Mouse (Mus musculus) midbrain, embryonic 13.5 days (tissue): ENCODE results near the gene Tbkbp1. TPM values are rescaled to one million over a fixed set of nuclear protein-coding genes. Genes with fewer than 3 reads are reported as not detected.
A peak's percentile ranks its signal among the peaks of the same experiment; 100 is the strongest.

Experiments used
- ATAC-seq: fragments of 200-750 bp; cut with Nextera tagmentation; 2 replicates; pipeline ENCODE4 v1.8.0; 2017; ENCODE audit warnings: mild to moderate bottlenecking, moderate TSS enrichment, moderate library complexity
- H3K27ac ChIP-seq: fragments of 300-500 bp; sonication (generic); 2 replicates; pipeline ENCODE4 v1.5.1; 2015; ENCODE audit warnings: inconsistent platforms, mild to moderate bottlenecking, moderate library complexity
- H3K27me3 ChIP-seq: fragments of 300-500 bp; sonication (generic); 2 replicates; pipeline ENCODE4 v1.6.1; 2015; ENCODE audit warnings: mild to moderate bottlenecking, inconsistent platforms
- H3K36me3 ChIP-seq: fragments of 300-500 bp; sonication (generic); 2 replicates; pipeline ENCODE4 v1.6.1; 2015; ENCODE audit warnings: mild to moderate bottlenecking, inconsistent platforms
- H3K4me1 ChIP-seq: fragments of 300-500 bp; sonication (generic); replicated peaks from 2 replicates; pipeline ENCODE4 v1.6.1; 2015; ENCODE audit warnings: inconsistent platforms
- H3K4me2 ChIP-seq: fragments of 300-500 bp; sonication (generic); replicated peaks from 2 replicates; pipeline ENCODE4 v1.6.1; 2015; ENCODE audit warnings: moderate library complexity, mild to moderate bottlenecking, inconsistent platforms
- H3K4me3 ChIP-seq: fragments of 300-500 bp; sonication (generic); replicated peaks from 2 replicates; pipeline ENCODE4 v1.5.1; 2015; ENCODE audit warnings: mild to moderate bottlenecking, inconsistent platforms
- H3K9ac ChIP-seq: fragments of 300-500 bp; sonication (generic); replicated peaks from 2 replicates; pipeline ENCODE4 v1.6.1; 2015; ENCODE audit warnings: mild to moderate bottlenecking, inconsistent platforms
- H3K9me3 ChIP-seq: fragments of 300-500 bp; sonication (generic); 2 replicates; pipeline ENCODE4 v1.6.1; 2016; ENCODE audit warnings: mild to moderate bottlenecking, inconsistent platforms
- WGBS: fragments of 180-500 bp; shearing (Covaris S2); methylation state at CpG from one replicate; pipeline ENCODE4 v1.1.7; 2015; 5-methylcytosine and 5-hydroxymethylcytosine counted together
- polyA plus RNA-seq: library from polyadenylated mRNA; unstranded; fragments of >200 nt; fragmentation: Nextera tagmentation; extraction: Ambion mirVana; gene quantifications from 2 replicates; pipeline ENCODE4 v1.2.1, GENCODE M21; 2015

The Tbkbp1 gene
- polyA plus RNA-seq, 1 experiment from 2014 or later = 6.7 TPM

DNA sequence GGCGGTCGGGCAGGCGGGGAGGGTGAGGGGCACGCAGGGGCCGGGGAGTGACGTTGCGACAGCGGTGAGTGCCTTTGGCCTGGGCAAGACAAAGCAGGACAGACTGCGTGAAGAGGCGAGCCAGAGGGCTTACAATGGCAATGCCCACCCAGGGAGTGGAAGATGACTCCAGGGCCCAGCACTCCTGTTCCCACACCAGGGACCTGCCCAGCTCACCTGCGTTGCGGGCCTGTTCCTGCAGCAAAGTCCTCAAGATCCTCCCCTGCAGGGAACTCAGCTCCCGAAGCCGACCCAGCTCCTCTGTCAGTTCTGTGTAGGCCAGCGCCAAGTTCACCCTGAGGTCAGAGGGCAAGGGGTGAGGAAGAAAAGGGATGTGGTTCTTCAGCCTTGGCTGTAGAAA lies 12.0 kb downstream of the Tbkbp1 start:
- peak overlapping the region; percentile 81 for H3K4me2 ChIP-seq
- H3K4me1 ChIP-seq = peaks cover 29% of the 10 kb centered on the region
- no peaks in the 10 kb centered on the region for H3K9me3 ChIP-seq
- peak overlapping the region; percentile 43 for H3K4me3 ChIP-seq
- peak overlapping the region; percentile 78 for H3K27ac ChIP-seq
- WGBS = 7% methylated on average over 13 of the region's 15 CpGs
- ATAC-seq = peak; percentile 5; the same call in 1 of the 2 replicates
- peaks cover 49% of the 10 kb centered on the region for H3K27me3 ChIP-seq
- H3K36me3 ChIP-seq = peaks cover 27% of the 10 kb centered on the region
- H3K9ac ChIP-seq = peak overlapping the region; percentile 77

- peak overlapping the region; percentile 43 for H3K4me3 ChIP-seq
- H3K4me1 ChIP-seq = peaks cover 29% of the 10 kb centered on the region
- peak overlapping the region; percentile 78 for H3K27ac ChIP-seq
- H3K9me3 ChIP-seq = no peaks in the 10 kb centered on the region
- ATAC-seq = peak; percentile 78
- H3K4me2 ChIP-seq = peak overlapping the region; percentile 81
- peaks cover 21% of the 10 kb centered on the region for H3K36me3 ChIP-seq
- WGBS = 4% methylated on average over 59 of the region's 69 CpGs
- peak overlapping the region; percentile 77 for H3K9ac ChIP-seq
- peaks cover 53% of the 10 kb centered on the region for H3K27me3 ChIP-seq
Measured at GRCm38 (mm10) chr11:97138554-97139226, 12.6 kb downstream of the Tbkbp1 start.

- no peak overlapping the region for H3K4me2 ChIP-seq
- peaks cover 41% of the 10 kb centered on the region for H3K27me3 ChIP-seq
- H3K4me3 ChIP-seq = no peak overlapping the region
- H3K27ac ChIP-seq = no peak overlapping the region
- 55% methylated on average over 5 of the region's 5 CpGs for WGBS
- H3K4me1 ChIP-seq = peaks cover 11% of the 10 kb centered on the region
- ATAC-seq = no peak
- no peaks in the 10 kb centered on the region for H3K9me3 ChIP-seq
- no peak overlapping the region for H3K9ac ChIP-seq
- 0 out of 2 replicates have a peak, but pooled peaks cover 6% of the 10 kb centered on the region for H3K36me3 ChIP-seq
Measured at GRCm38 (mm10) chr11:97133270-97133669, 18.0 kb downstream of the Tbkbp1 start.

- H3K9ac ChIP-seq = no peak overlapping the region
- peaks cover 5% of the 10 kb centered on the region; the same call in 1 of the 2 replicates for H3K4me1 ChIP-seq
- no peak overlapping the region for H3K4me3 ChIP-seq
- ATAC-seq = no peak
- H3K36me3 ChIP-seq = 0 out of 2 replicates have a peak, but pooled peaks cover 6% of the 10 kb centered on the region
- H3K27ac ChIP-seq = no peak overlapping the region
- WGBS = 34% methylated on average over 6 of the region's 6 CpGs
- H3K27me3 ChIP-seq = peaks cover 44% of the 10 kb centered on the region
- no peak overlapping the region for H3K4me2 ChIP-seq
- H3K9me3 ChIP-seq = no peaks in the 10 kb centered on the region
Measured at GRCm38 (mm10) chr11:97132185-97132584, 19.1 kb downstream of the Tbkbp1 start.

DNA sequence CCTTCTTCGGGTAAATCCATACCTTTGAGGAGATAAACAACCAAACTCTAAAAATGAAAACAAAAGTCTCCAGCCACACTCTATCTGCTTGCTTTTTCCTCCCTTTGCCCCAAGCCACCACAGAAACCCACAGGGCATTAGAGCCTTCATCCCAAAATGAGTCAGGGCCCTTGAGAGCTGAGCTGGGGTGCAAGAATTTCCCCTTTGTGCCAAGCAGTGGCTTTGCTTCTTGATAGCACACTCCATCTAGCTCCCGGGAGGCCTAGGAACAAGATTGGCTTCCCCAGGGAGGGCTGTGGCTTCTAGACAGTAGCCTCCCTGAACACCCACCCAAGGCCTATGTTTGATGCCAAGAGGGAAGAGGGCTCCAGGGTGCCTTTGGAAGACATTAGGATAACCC lies 19.6 kb downstream of the Tbkbp1 start:
- no peak overlapping the region for H3K27ac ChIP-seq
- H3K36me3 ChIP-seq = 0 out of 2 replicates have a peak, but pooled peaks cover 2% of the 10 kb centered on the region
- H3K9ac ChIP-seq = no peak overlapping the region
- no peaks in the 10 kb centered on the region for H3K9me3 ChIP-seq
- 84% methylated on average over 2 of the region's 2 CpGs for WGBS
- no peak overlapping the region for H3K4me3 ChIP-seq
- ATAC-seq = no peak
- no peak overlapping the region for H3K4me2 ChIP-seq
- peaks cover 10% of the 10 kb centered on the region for H3K4me1 ChIP-seq
- peaks cover 45% of the 10 kb centered on the region for H3K27me3 ChIP-seq

DNA sequence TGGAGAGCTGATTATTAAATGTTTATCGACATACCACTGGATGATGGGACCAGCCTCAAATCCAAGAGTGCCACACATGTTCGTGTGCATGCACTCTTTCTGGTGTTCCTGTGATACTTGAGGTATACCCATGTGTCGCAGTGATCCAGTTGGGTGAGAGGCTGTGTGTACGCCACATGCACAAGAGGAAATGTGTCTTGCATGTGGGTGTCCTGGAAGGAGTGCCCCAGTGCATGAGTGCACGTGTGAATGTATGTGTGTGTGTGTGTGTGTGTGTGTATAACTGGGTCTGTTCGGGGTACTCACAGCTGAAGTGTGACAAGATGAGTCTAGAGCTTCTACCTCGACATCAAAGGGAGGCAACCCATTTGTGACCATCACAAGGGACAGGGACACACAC lies 21.0 kb downstream of the Tbkbp1 start:
- Histone ChIP-seq H3K9ac (no peak overlapping the region), H3K9me3 (no peaks in the 10 kb centered on the region), H3K4me2 (no peak overlapping the region), H3K4me1 (peaks cover 12% of the 10 kb centered on the region), H3K36me3 (no peaks in the 10 kb centered on the region), H3K27me3 (peaks cover 47% of the 10 kb centered on the region), H3K27ac (no peak overlapping the region), H3K4me3 (no peak overlapping the region)
- 83% methylated on average over 7 of the region's 7 CpGs for WGBS
- ATAC-seq = no peak

DNA sequence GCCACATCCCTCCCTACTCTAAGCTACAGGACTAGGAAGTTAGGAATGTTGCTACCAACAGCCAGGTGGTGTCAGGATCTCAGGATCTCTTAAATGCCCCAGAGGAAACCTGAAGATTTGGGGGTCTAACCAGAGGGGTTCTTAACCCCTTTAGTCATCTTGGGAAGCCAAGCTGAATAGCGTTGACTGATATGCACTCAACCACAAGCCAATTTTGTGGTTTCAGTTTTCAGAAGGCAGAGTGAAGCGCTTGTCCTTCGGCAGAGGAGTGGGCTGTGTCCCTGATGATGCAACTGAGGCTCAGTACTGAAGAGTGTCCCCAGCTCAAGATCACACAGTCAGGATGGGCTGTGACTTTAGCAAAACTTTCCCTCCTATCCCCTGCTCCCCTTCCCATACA lies 22.3 kb downstream of the Tbkbp1 start:
- Histone ChIP-seq H3K36me3 (no peaks in the 10 kb centered on the region), H3K9me3 (no peaks in the 10 kb centered on the region), H3K9ac (no peak overlapping the region), H3K4me2 (no peak overlapping the region), H3K4me3 (no peak overlapping the region), H3K4me1 (peaks cover 24% of the 10 kb centered on the region), H3K27ac (no peak overlapping the region), H3K27me3 (peaks cover 41% of the 10 kb centered on the region)
- 74% methylated on average over 3 of the region's 3 CpGs for WGBS
- no peak for ATAC-seq

DNA sequence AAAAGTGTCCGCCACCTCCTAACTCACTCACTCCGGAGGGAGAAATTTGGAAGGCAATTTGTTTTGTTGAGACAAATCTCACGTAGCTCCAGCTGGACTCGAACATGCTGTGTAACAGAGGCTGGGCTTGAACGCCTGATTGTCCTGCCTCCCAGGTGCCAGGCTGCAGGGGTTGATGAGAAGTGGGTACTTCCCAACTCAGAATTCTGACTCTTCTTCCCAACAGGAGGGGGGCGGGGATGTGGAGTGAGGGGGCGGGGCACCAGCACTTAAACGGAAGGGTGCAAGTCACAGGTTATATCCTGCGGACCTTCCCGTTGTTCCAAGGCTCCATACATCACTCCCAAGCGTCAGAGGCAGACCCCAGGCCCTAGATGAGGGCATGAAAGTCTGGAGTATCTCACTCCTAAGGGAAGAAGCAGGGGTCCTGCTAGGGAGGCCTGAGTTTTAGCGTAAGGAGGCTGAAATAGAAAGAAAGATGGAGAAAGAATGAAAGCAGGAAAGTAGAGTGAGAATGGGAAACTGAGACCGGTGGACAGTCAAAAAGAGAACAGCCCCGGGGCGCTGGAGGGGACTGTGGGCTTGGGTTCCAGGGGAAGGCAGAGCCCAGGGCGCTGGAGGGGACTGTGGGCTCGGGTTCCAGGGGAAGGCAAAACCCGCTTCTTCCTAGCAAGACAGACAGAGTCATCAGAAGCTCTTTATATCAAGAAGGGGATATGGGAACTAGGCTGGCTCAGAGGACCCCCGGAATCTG lies 23.6 kb downstream of the Tbkbp1 start:
- H3K9me3 ChIP-seq = no peaks in the 10 kb centered on the region
- peaks cover 36% of the 10 kb centered on the region for H3K27me3 ChIP-seq
- no peaks in the 10 kb centered on the region for H3K36me3 ChIP-seq
- H3K4me3 ChIP-seq = peak overlapping the region; percentile 43
- 0 out of 2 replicates have a peak overlapping the region, but pooled peaks have one; percentile 53 for H3K9ac ChIP-seq
- no peak for ATAC-seq
- no peak overlapping the region for H3K27ac ChIP-seq
- peak overlapping the region; percentile 73 for H3K4me2 ChIP-seq
- WGBS = 16% methylated on average over 19 of the region's 19 CpGs
- peaks cover 31% of the 10 kb centered on the region for H3K4me1 ChIP-seq

DNA sequence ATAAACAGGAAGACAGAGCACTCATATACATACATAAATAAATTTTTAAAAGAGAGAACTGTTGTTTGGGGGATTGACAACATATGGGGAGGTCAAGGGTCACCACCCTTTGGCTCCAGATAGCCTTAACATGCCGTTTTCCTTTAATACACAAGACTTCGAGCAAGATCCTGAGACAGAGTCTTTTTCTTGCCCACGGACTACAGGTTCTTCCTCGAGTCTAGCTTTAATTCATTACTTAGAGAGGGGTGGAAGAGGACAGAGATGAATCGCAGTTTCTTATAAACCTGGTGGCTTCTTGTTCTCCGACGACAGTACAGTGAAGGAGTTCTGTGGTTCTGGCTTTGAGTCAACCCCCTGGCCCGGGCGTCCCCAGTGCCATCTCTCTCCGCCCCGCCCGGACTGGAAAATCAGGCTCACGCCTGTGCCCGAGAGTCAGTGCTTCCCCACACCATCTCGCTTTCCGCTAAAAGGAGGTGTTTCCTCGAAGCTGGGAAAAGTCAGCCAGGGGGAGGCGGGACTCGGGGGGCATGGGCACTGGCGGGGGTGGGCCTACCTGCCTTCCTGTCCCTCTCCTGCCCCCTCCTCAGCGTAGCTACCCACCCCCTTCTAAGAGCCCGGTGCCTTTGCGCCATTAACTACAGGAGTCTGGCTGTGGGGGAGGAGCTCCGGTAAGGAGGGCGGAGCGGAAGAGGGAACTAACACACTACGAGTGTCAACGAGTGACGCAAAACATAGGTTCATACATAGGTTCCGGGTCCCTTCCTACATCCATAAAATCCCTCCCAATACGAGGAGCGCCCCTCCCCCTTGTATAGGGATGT lies 24.4 kb downstream of the Tbkbp1 start:
- H3K27me3 ChIP-seq = peaks cover 36% of the 10 kb centered on the region
- no peaks in the 10 kb centered on the region for H3K9me3 ChIP-seq
- peak; percentile 73; the same call in 1 of the 2 replicates for ATAC-seq
- WGBS = 5% methylated on average over 32 of the region's 32 CpGs
- H3K27ac ChIP-seq = no peak overlapping the region
- no peaks in the 10 kb centered on the region for H3K36me3 ChIP-seq
- H3K4me3 ChIP-seq = peak overlapping the region; percentile 43
- H3K9ac ChIP-seq = peak overlapping the region; percentile 53; the same call in 1 of the 2 replicates
- H3K4me2 ChIP-seq = peak overlapping the region; percentile 73
- peaks cover 31% of the 10 kb centered on the region for H3K4me1 ChIP-seq

DNA sequence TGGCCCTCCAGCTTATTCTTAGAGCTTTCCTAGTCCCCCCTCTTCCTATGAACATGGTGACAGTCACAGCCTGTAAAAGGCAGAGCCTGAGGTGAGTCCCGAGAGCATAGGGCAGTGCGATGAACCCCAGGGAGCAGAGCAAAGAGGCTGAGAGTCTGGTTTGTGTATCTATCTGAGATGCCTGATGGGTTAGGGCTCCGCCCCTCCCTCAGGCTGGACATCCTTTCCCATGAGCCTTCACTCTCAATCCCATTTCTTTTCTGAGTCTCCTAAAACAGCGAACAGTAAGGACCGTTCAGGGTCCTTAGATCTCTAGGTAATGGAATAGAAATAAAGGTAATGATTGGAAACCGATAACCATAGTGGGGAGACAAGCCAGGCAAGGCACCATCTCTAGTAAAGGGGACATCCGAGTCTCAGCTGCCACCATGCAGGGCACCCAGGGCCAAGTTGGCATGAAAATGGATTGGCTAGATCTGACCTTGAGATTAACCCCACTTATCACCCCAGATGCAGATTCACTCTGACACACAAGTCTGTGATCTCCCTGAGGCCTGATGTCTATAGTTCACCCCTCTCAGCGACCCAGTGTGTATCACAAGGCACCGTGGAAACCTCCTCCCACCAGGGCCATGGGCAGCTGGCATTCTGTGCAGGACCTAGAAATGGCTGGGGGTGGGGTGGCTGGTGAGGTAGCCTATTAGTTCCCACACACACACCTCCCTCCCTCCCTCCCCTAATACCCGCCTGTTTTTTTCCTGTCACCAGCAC lies 26.8 kb downstream of the Tbkbp1 start:
- H3K9ac ChIP-seq = no peak overlapping the region
- H3K4me1 ChIP-seq = peaks cover 31% of the 10 kb centered on the region
- WGBS = 57% methylated on average over 10 of the region's 10 CpGs
- H3K27ac ChIP-seq = no peak overlapping the region
- no peaks in the 10 kb centered on the region for H3K36me3 ChIP-seq
- H3K4me2 ChIP-seq = no peak overlapping the region
- ATAC-seq = no peak
- no peaks in the 10 kb centered on the region for H3K9me3 ChIP-seq
- peaks cover 31% of the 10 kb centered on the region for H3K27me3 ChIP-seq
- H3K4me3 ChIP-seq = no peak overlapping the region

GRCm38 (mm10) chr11:97123282-97123890 lies 27.9 kb downstream of the Tbkbp1 start:
- no peak overlapping the region for H3K9ac ChIP-seq
- peaks cover 31% of the 10 kb centered on the region for H3K4me1 ChIP-seq
- H3K36me3 ChIP-seq = no peaks in the 10 kb centered on the region
- no peaks in the 10 kb centered on the region for H3K9me3 ChIP-seq
- H3K4me2 ChIP-seq = no peak overlapping the region
- H3K27ac ChIP-seq = no peak overlapping the region
- WGBS = 8% methylated on average over 11 of the region's 11 CpGs
- ATAC-seq = no peak
- H3K27me3 ChIP-seq = peaks cover 31% of the 10 kb centered on the region
- H3K4me3 ChIP-seq = no peak overlapping the region
